Mouse (Mus musculus) hindbrain, embryonic 14.5 days (tissue): ENCODE measurements around the gene Bdh1. TPM values are rescaled to one million over a fixed set of nuclear protein-coding genes. Genes with fewer than 3 reads are reported as not detected.
A peak's percentile ranks its signal among the peaks of the same experiment; 100 is the strongest.

Experiments used
- ATAC-seq: fragments of 200-750 bp; cut with Nextera tagmentation; 2 replicates; pipeline ENCODE4 v1.8.0; 2017; ENCODE audit warnings: moderate number of reproducible peaks, mild to moderate bottlenecking, moderate TSS enrichment, moderate library complexity; ENCODE audit not compliant: low FRiP score
- DNase-seq: peaks from one replicate; pipeline ENCODE4 v3.0.0-alpha.2; 2015; ENCODE audit warnings: low spot score
- H3K27ac ChIP-seq: fragments of 300-500 bp; sonication (generic); 2 replicates; pipeline ENCODE4 v1.5.1; 2014; ENCODE audit warnings: mild to moderate bottlenecking, moderate library complexity
- H3K27me3 ChIP-seq: fragments of 300-500 bp; sonication (generic); 2 replicates; pipeline ENCODE4 v1.6.1; 2014; ENCODE audit warnings: mild to moderate bottlenecking, low read length, mixed read lengths; ENCODE audit not compliant: control insufficient read depth, insufficient read depth
- H3K36me3 ChIP-seq: fragments of 300-500 bp; sonication (generic); replicated peaks from 2 replicates; pipeline ENCODE4 v1.6.1; 2014; ENCODE audit not compliant: control insufficient read depth, insufficient read depth
- H3K4me1 ChIP-seq: fragments of 300-500 bp; sonication (generic); replicated peaks from 2 replicates; pipeline ENCODE4 v1.6.1; 2014; ENCODE audit warnings: antibody characterized with exemption, low read length, mixed read lengths; ENCODE audit not compliant: control insufficient read depth, insufficient read depth
- H3K4me2 ChIP-seq: fragments of 300-500 bp; sonication (generic); replicated peaks from 2 replicates; pipeline ENCODE4 v1.6.1; 2014; ENCODE audit warnings: mild to moderate bottlenecking, moderate library complexity
- H3K4me3 ChIP-seq: fragments of 300-500 bp; sonication (generic); replicated peaks from 2 replicates; pipeline ENCODE4 v1.5.1; 2014; ENCODE audit warnings: mild to moderate bottlenecking, low read length
- H3K9ac ChIP-seq: fragments of 300-500 bp; sonication (generic); 2 replicates; pipeline ENCODE4 v1.6.1; 2014
- H3K9me3 ChIP-seq: fragments of 300-500 bp; sonication (generic); 2 replicates; pipeline ENCODE4 v1.6.1; 2016; ENCODE audit warnings: low read length; ENCODE audit not compliant: control insufficient read depth
- WGBS: fragments of 180-500 bp; shearing (Covaris S2); extraction: QIAGEN DNeasy Blood & Tissue Kit; methylation state at CpG from one replicate; pipeline ENCODE4 v1.1.7; 2014; 5-methylcytosine and 5-hydroxymethylcytosine counted together
- polyA plus RNA-seq: library from polyadenylated mRNA; unstranded; fragments of >200 nt; fragmentation: Nextera tagmentation; extraction: Ambion mirVana; gene quantifications from 2 replicates; pipeline ENCODE4 v1.2.1, GENCODE M21; 2014

Gene Bdh1
- polyA plus RNA-seq, 1 experiment from 2014 or later: 92.7 TPM

DNA sequence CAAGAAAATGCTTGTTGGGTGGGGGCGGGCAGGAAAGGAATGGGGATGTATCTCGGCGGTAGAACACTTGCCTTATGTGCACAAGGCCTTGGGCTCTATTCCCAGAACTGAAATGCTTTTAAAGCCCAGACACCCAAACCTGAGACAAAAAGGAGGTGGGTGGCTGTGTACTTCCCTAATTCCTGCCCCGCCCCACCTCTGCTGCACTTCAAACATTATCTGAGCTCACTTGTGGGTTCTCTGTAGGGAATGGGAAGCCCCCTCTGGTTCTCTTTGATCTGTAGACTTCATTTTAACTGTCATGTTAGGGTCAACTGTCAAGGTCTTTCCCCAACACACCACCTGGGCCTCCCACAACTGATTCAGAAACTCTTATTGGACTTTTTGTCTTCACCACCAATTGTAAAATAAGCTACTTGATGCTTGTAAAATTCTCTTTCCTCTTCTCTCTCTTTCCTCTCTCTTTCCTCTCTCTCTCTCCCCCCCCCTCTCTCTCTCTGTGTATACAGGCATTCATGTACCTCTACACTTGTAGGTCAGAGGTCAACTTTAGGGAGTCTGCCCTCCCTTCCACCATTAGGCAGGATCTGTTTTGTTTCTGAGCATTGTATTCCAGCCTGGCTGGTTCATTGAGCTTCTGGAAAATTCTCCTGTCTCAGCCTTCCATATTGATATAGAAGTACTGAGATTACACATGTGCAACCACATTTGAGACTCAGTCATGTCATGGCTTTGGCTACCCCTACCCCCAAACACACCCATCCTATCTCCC lies 2.5 kb downstream of the Bdh1 start:
- 96% methylated on average over 4 of the region's 4 CpGs for WGBS
- Histone ChIP-seq H3K4me1 (peaks cover 4% of the 10 kb centered on the region; the same call in 1 of the 2 replicates), H3K36me3 (no peaks in the 10 kb centered on the region), H3K9ac (no peak overlapping the region), H3K27ac (no peak overlapping the region), H3K4me3 (no peak overlapping the region), H3K4me2 (no peak overlapping the region), H3K9me3 (no peaks in the 10 kb centered on the region), H3K27me3 (peaks cover 10% of the 10 kb centered on the region)
- ATAC-seq: no peak
- no peak for DNase-seq

- H3K9ac ChIP-seq: no peak overlapping the region
- H3K4me1 ChIP-seq: peaks cover 8% of the 10 kb centered on the region
- ATAC-seq (no peak), DNase-seq (peak; percentile 76)
- no peaks in the 10 kb centered on the region for H3K9me3 ChIP-seq
- no peaks in the 10 kb centered on the region for H3K36me3 ChIP-seq
- no peak overlapping the region for H3K4me3 ChIP-seq
- no peak overlapping the region for H3K4me2 ChIP-seq
- H3K27ac ChIP-seq: no peak overlapping the region
- WGBS: 2% methylated on average over 4 of the region's 4 CpGs
- H3K27me3 ChIP-seq: peaks cover 10% of the 10 kb centered on the region
These were observed 3.4 kb downstream of the Bdh1 start for GRCm38 (mm10) chr16:31425508-31425907.

GRCm38 (mm10) chr16:31426496-31427126 lies 4.5 kb downstream of the Bdh1 start:
- Histone ChIP-seq H3K9ac (no peak overlapping the region), H3K36me3 (no peaks in the 10 kb centered on the region), H3K4me3 (no peak overlapping the region), H3K4me2 (no peak overlapping the region), H3K9me3 (no peaks in the 10 kb centered on the region), H3K27me3 (peaks cover 10% of the 10 kb centered on the region), H3K27ac (no peak overlapping the region), H3K4me1 (peaks cover 10% of the 10 kb centered on the region)
- WGBS: 87% methylated on average over 6 of the region's 6 CpGs
- DNase-seq: no peak
- ATAC-seq: no peak

GRCm38 (mm10) chr16:31428335-31428674 lies 6.2 kb downstream of the Bdh1 start:
- no peak for ATAC-seq
- Histone ChIP-seq H3K4me2 (peak overlapping the region; percentile 64), H3K4me1 (peaks cover 10% of the 10 kb centered on the region), H3K36me3 (no peaks in the 10 kb centered on the region), H3K9me3 (no peaks in the 10 kb centered on the region), H3K4me3 (peak overlapping the region; percentile 67), H3K27ac (peak overlapping the region; percentile 95), H3K27me3 (peaks cover 10% of the 10 kb centered on the region), H3K9ac (peak overlapping the region; percentile 79)
- WGBS: 7% methylated on average over 11 of the region's 11 CpGs
- no peak for DNase-seq

DNA sequence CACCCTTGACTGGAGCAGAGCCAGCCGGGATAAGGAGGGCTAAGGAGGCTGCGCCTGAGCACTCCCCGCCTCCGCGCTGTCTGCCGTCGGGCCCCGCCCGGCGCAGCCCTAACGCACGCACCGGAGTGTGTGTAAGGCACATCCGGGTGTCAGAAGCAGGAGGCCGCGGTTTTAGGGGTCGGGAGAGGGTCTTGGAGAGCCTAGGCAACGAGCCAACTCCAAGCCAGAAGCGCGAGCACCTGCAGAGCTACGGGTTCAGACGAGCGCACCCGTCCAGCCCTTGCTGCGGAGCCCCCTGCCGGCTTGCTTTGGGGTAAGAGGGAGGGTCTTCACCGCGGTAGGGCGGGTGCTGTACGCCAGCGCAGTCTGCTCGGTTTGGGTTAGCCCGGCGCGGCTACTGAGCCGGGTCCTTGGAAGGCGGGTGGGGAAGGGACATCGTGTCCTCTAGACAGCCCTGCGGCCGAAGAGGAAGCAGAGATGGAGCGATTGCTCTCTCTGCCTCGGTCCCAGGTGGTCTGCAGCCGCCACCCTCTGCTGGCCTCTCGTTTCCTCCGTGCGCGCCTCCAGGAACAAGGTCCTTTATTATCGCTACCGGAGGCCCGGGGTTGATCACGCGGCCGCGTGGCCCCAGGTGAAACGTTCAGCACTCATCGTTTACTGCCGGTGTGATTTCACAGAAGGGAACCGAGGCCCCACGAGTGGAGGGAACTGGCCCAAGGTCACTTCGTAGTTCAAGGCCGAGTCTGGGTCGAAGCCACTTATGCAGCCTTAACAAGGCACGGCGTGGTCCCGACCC lies 6.8 kb downstream of the Bdh1 start:
- DNase-seq: peak; percentile 79
- Histone ChIP-seq H3K27me3 (peaks cover 10% of the 10 kb centered on the region), H3K4me1 (peaks cover 10% of the 10 kb centered on the region), H3K27ac (peak overlapping the region; percentile 95), H3K36me3 (no peaks in the 10 kb centered on the region), H3K9me3 (no peaks in the 10 kb centered on the region), H3K9ac (peak overlapping the region; percentile 79), H3K4me3 (peak overlapping the region; percentile 67), H3K4me2 (peak overlapping the region; percentile 64)
- WGBS: under 1% methylated on average over 65 of the region's 65 CpGs
- peak; percentile 67 for ATAC-seq

DNA sequence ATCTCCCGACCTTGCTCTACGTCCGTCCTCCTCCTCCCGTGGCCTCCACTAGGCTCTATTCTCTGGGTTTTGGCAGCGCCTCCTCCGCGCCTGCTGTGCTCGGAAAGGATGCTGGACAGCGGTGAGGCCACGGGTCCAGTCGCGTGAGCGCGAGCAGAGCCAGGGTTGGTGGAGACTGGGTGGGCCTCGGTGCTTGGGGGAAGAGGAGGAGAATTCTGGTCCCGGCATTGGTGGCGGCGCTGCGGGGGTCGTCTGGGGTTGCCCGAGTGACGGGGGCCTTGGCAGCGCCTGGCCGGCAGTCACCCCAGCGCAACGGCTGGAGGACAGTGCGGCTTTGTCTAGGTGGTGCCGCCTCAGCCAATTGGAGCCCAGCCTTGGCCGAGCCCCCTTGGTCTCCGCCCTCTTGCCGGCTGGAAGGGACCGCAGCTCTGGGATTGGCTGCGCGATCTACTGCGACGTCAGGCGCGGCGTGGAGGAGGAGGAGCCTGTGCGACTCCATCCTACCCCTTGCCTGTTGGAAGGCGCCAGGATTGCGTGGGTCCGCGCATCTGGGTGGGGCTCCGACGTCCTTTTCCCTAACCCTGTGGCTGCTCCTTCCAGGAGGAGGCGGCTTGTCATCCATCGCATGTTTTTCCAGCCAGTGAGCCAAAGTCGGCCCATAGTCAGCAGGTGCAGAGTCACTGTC lies 7.5 kb downstream of the Bdh1 start:
- DNase-seq (peak; percentile 93), ATAC-seq (peak; percentile 98)
- H3K4me2 ChIP-seq: peak overlapping the region; percentile 64
- H3K27me3 ChIP-seq: peaks cover 10% of the 10 kb centered on the region
- no peaks in the 10 kb centered on the region for H3K36me3 ChIP-seq
- peak overlapping the region; percentile 95 for H3K27ac ChIP-seq
- under 1% methylated on average over 49 of the region's 49 CpGs for WGBS
- no peaks in the 10 kb centered on the region for H3K9me3 ChIP-seq
- peak overlapping the region; percentile 67 for H3K4me3 ChIP-seq
- peaks cover 10% of the 10 kb centered on the region for H3K4me1 ChIP-seq
- H3K9ac ChIP-seq: peak overlapping the region; percentile 79

DNA sequence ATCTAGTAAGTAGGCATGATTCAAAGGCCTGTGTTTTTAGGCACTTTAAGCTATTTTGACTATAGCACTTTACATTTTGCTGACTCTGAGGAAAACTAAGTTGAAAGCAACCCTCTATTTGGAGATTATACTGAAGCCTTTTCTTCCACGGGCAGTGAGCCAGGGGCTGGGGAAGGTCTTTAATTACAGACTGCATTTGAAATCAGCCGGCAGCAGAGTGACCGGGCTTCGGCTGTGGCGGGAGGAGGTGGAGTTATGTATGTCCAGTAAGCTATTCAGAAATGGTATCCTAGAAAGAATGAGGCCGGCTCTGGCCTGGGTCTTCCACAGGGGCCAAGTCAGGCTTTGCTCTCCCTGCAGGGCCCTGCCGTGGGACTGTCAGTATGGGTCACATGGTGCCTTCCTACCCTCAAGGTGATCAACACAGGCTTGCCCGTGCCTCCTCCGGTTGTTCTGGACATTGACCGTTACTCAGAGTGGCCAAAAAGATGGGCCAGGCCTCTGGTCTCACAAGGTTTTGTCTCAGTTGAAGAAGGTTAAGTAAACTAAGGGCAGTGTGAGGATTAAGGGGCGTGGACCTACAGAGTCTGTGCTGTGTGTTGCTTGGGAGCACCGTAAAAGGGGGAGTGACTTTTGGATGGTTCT lies 11.5 kb downstream of the Bdh1 start:
- peaks cover 8% of the 10 kb centered on the region for H3K36me3 ChIP-seq
- no peaks in the 10 kb centered on the region for H3K9me3 ChIP-seq
- WGBS: 68% methylated on average over 12 of the region's 12 CpGs
- no peak for ATAC-seq
- no peak for DNase-seq
- peaks cover 6% of the 10 kb centered on the region for H3K4me1 ChIP-seq
- no peaks in the 10 kb centered on the region for H3K27me3 ChIP-seq
- H3K27ac ChIP-seq: no peak overlapping the region
- H3K4me2 ChIP-seq: no peak overlapping the region
- H3K9ac ChIP-seq: no peak overlapping the region
- no peak overlapping the region for H3K4me3 ChIP-seq

GRCm38 (mm10) chr16:31435146-31435545 lies 13.1 kb downstream of the Bdh1 start:
- ATAC-seq (no peak), DNase-seq (no peak)
- Histone ChIP-seq H3K4me2 (no peak overlapping the region), H3K36me3 (peaks cover 24% of the 10 kb centered on the region), H3K27ac (no peak overlapping the region), H3K9me3 (no peaks in the 10 kb centered on the region), H3K4me1 (peaks cover 5% of the 10 kb centered on the region), H3K4me3 (no peak overlapping the region), H3K9ac (no peak overlapping the region), H3K27me3 (no peaks in the 10 kb centered on the region)
- 72% methylated on average over 4 of the region's 4 CpGs for WGBS
